Mouse (Mus musculus) WW6 (cell line): ENCODE measurements around the gene AC131692.1.

Experiments
- DNase-seq: peaks from one replicate; pipeline ENCODE4 v3.0.0-alpha.2; 2013; ENCODE audit warnings: low read depth, low spot score

Gene AC131692.1

GRCm38 (mm10) chr19:6094119-6094518 is at the start of gene AC131692.1:
Gene AC131692.1, plus strand, starts transcription at chr19:6094419.
- no peak for DNase-seq

GRCm38 (mm10) chr19:6045366-6046293 is 48.6 kb upstream of the AC131692.1 start:
- DNase-seq: no peak

- no peak for DNase-seq
Measured at GRCm38 (mm10) chr19:6046294-6047153, 47.7 kb upstream of the AC131692.1 start, which contains the start of gene Syvn1. Gene Syvn1, plus strand, starts transcription at chr19:6046576.

- no peak for DNase-seq
Measured at GRCm38 (mm10) chr19:6047154-6047898, 46.9 kb upstream of the AC131692.1 start.

- DNase-seq: no peak
Measured at GRCm38 (mm10) chr19:6047899-6048166, 46.4 kb upstream of the AC131692.1 start.

- DNase-seq: no peak
Measured at GRCm38 (mm10) chr19:6048681-6049410, 45.4 kb upstream of the AC131692.1 start.

- DNase-seq: no peak
Measured at GRCm38 (mm10) chr19:6052516-6052915, 41.7 kb upstream of the AC131692.1 start.

GRCm38 (mm10) chr19:6054296-6054695 is 39.9 kb upstream of the AC131692.1 start:
- DNase-seq: no peak

- no peak for DNase-seq
Measured at GRCm38 (mm10) chr19:6056696-6057095, 37.5 kb upstream of the AC131692.1 start.

GRCm38 (mm10) chr19:6057313-6058096 is 36.7 kb upstream of the AC131692.1 start, which contains the start of the genes Mrpl49 and Fau:
Gene Mrpl49, minus strand, starts transcription at chr19:6057785.
Gene Fau, plus strand, starts transcription at chr19:6057844.
- DNase-seq: peak; percentile 93

GRCm38 (mm10) chr19:6058513-6058912 is 35.7 kb upstream of the AC131692.1 start:
- no peak for DNase-seq

GRCm38 (mm10) chr19:6058966-6059365 is 35.3 kb upstream of the AC131692.1 start:
- DNase-seq: no peak

GRCm38 (mm10) chr19:6061021-6061533 is 33.1 kb upstream of the AC131692.1 start, which contains the start of gene Znhit2:
Gene Znhit2, plus strand, starts transcription at chr19:6061192.
- peak; percentile 75 for DNase-seq

GRCm38 (mm10) chr19:6061641-6062302 is 32.4 kb upstream of the AC131692.1 start:
- DNase-seq: no peak

- DNase-seq: no peak
Measured at GRCm38 (mm10) chr19:6062418-6062817, 31.8 kb upstream of the AC131692.1 start.

- no peak for DNase-seq
Measured at GRCm38 (mm10) chr19:6063081-6063480, 31.1 kb upstream of the AC131692.1 start.

- DNase-seq: no peak
Measured at GRCm38 (mm10) chr19:6066571-6066970, 27.6 kb upstream of the AC131692.1 start.

- peak; percentile 84 for DNase-seq
Measured at GRCm38 (mm10) chr19:6067011-6067723, 27.1 kb upstream of the AC131692.1 start.
